Comparison of ENCODE assay signal across 10 mouse cellular contexts in genomic region chr11:32601528-32602323, GRCm38 (mm10). TPM values are rescaled to one million over a fixed set of nuclear protein-coding genes. Genes with fewer than 3 reads are reported as not detected.
A peak's percentile ranks its signal among the peaks of the same experiment; 100 is the strongest.
DNase-seq lines count a peak whose midpoint lies in the region; ATAC-seq lines count a peak whose summit lies in the region.
"Had no signal": no experiment of that assay in that cellular context is flagged by ENCODE, and none has a peak within 500 bp of the region (broad histone marks: within the 10 kb centered on the region; RNA-seq: fewer than 3 reads in every experiment).

No protein-coding gene starts in this region.

- H3K4me3 ChIP-seq in forebrain, embryonic 11.5 days (ENCODE audit: low read depth, low read length) = no peak overlapping the region
- H3K4me3 ChIP-seq in forebrain, embryonic 13.5 days = no peak overlapping the region
- no peak overlapping the region for H3K4me3 ChIP-seq in embryonic facial prominence, embryonic 14.5 days (ENCODE audit: low read depth, low read length)
- H3K4me3 ChIP-seq in kidney, embryonic 14.5 days (ENCODE audit: low read length) = no peak overlapping the region
- H3K4me3 ChIP-seq: erythroblast, embryonic 14.5 days; neural tube, embryonic 13.5 days had no signal

- no peaks in the 10 kb centered on the region for H3K27me3 ChIP-seq in forebrain, embryonic 11.5 days (ENCODE audit: control insufficient read depth, insufficient read depth, low read length)
- H3K27me3 ChIP-seq in forebrain, embryonic 13.5 days = no peaks in the 10 kb centered on the region
- no peaks in the 10 kb centered on the region for H3K27me3 ChIP-seq in embryonic facial prominence, embryonic 14.5 days (replicated peaks; ENCODE audit: control insufficient read depth, insufficient read depth, low read length)
- H3K27me3 ChIP-seq in kidney, embryonic 14.5 days (ENCODE audit: control insufficient read depth, insufficient read depth, low read length) = no peaks in the 10 kb centered on the region
- H3K27me3 ChIP-seq: neural tube, embryonic 13.5 days had no signal

- DNase-seq in forebrain, embryonic 11.5 days (ENCODE audit: low spot score) = no peak
- DNase-seq in embryonic facial prominence, embryonic 14.5 days (ENCODE audit: low spot score) = no peak
- peak; percentile 84 for DNase-seq in lung, postnatal 36 days
- DNase-seq in right cerebral cortex, adult 18-20 months = no peak
- DNase-seq in left cerebral cortex, postnatal 14 days (ENCODE audit: low spot score in 2 of 2) = no peak
- no peak for DNase-seq in natural killer cell, adult 2 months (ENCODE audit: low spot score in 2 of 2)

- no peak overlapping the region for H3K4me2 ChIP-seq in forebrain, embryonic 11.5 days (ENCODE audit: low read depth, low read length, severe bottlenecking)
- no peak overlapping the region for H3K4me2 ChIP-seq in forebrain, embryonic 13.5 days
- H3K4me2 ChIP-seq in embryonic facial prominence, embryonic 14.5 days (ENCODE audit: low read depth, low read length) = no peak overlapping the region
- no peak overlapping the region for H3K4me2 ChIP-seq in kidney, embryonic 14.5 days (replicated peaks; ENCODE audit: low read depth, low read length)
- H3K4me2 ChIP-seq: neural tube, embryonic 13.5 days had no signal

- WGBS in forebrain, embryonic 11.5 days = 44% methylated on average over 12 of the region's 12 CpGs
- WGBS in forebrain, embryonic 13.5 days = 45% methylated on average over 12 of the region's 12 CpGs
- WGBS in embryonic facial prominence, embryonic 14.5 days = 43% methylated on average over 12 of the region's 12 CpGs
- 35% methylated on average over 12 of the region's 12 CpGs for WGBS in kidney, embryonic 14.5 days

- 0 out of 2 replicates have a peak, but pooled peaks cover 3% of the 10 kb centered on the region for H3K4me1 ChIP-seq in forebrain, embryonic 11.5 days (replicated peaks; ENCODE audit: control insufficient read depth, insufficient read depth, low read length)
- H3K4me1 ChIP-seq in forebrain, embryonic 13.5 days = peaks cover 26% of the 10 kb centered on the region
- H3K4me1 ChIP-seq in embryonic facial prominence, embryonic 14.5 days (ENCODE audit: control insufficient read depth, insufficient read depth, low read length) = peaks cover 12% of the 10 kb centered on the region
- peaks cover 8% of the 10 kb centered on the region for H3K4me1 ChIP-seq in kidney, embryonic 14.5 days (ENCODE audit: control insufficient read depth, insufficient read depth, low read length)

- H3K36me3 ChIP-seq in forebrain, embryonic 11.5 days (ENCODE audit: control insufficient read depth, insufficient read depth, low read length) = no peaks in the 10 kb centered on the region
- H3K36me3 ChIP-seq in forebrain, embryonic 13.5 days (ENCODE audit: poor library complexity, severe bottlenecking) = no peaks in the 10 kb centered on the region
- H3K36me3 ChIP-seq in embryonic facial prominence, embryonic 14.5 days (ENCODE audit: control insufficient read depth, insufficient read depth, low read length) = no peaks in the 10 kb centered on the region
- no peaks in the 10 kb centered on the region for H3K36me3 ChIP-seq in kidney, embryonic 14.5 days (ENCODE audit: control insufficient read depth, insufficient read depth, low read length)

- no peaks in the 10 kb centered on the region for H3K9me3 ChIP-seq in forebrain, embryonic 11.5 days (ENCODE audit: control insufficient read depth, low read length)
- no peaks in the 10 kb centered on the region for H3K9me3 ChIP-seq in forebrain, embryonic 13.5 days (replicated peaks)
- no peaks in the 10 kb centered on the region for H3K9me3 ChIP-seq in embryonic facial prominence, embryonic 14.5 days (ENCODE audit: control insufficient read depth, low read length)
- no peaks in the 10 kb centered on the region for H3K9me3 ChIP-seq in kidney, embryonic 14.5 days (ENCODE audit: control insufficient read depth, low read length)
- H3K9me3 ChIP-seq: neural tube, embryonic 13.5 days had no signal

- peak; percentile 51; the same call in 1 of the 2 replicates for ATAC-seq in forebrain, embryonic 11.5 days (replicated peaks; ENCODE audit: low FRiP score)
- no peak for ATAC-seq in forebrain, embryonic 13.5 days
- peak; percentile 59; the same call in 1 of the 2 replicates for ATAC-seq in embryonic facial prominence, embryonic 14.5 days (ENCODE audit: low read depth)
- peak; percentile 75 for ATAC-seq in kidney, embryonic 14.5 days (ENCODE audit: low FRiP score, low TSS enrichment)

- intact Hi-C loops in left cerebral cortex, postnatal 14 days (cut with DNase I) = no loop called here

- H3K9ac ChIP-seq in forebrain, embryonic 11.5 days (ENCODE audit: low read length) = no peak overlapping the region
- no peak overlapping the region for H3K9ac ChIP-seq in forebrain, embryonic 13.5 days
- no peak overlapping the region for H3K9ac ChIP-seq in embryonic facial prominence, embryonic 14.5 days (ENCODE audit: low read depth, low read length)
- H3K9ac ChIP-seq in kidney, embryonic 14.5 days (ENCODE audit: low read depth, low read length) = no peak overlapping the region
- H3K9ac ChIP-seq: neural tube, embryonic 13.5 days had no signal

- no peak overlapping the region for H3K27ac ChIP-seq in forebrain, embryonic 11.5 days (ENCODE audit: low read depth, low read length)
- no peak overlapping the region for H3K27ac ChIP-seq in forebrain, embryonic 13.5 days
- H3K27ac ChIP-seq in embryonic facial prominence, embryonic 14.5 days (replicated peaks; ENCODE audit: low read depth, low read length) = no peak overlapping the region
- H3K27ac ChIP-seq in kidney, embryonic 14.5 days (ENCODE audit: low read depth, low read length) = no peak overlapping the region
- H3K27ac ChIP-seq: neural tube, embryonic 13.5 days had no signal

RNA-seq across cellular contexts. Expression of gene Fbxw11, which starts 40.8 kb away (rescaled TPM):
- 95.8 and 104 TPM in 2 replicates for polyA plus RNA-seq in forebrain, embryonic 11.5 days (2014; fragmentation: Nextera tagmentation; extraction: Ambion mirVana)
- polyA plus RNA-seq in forebrain, embryonic 13.5 days (2015; fragmentation: Nextera tagmentation; extraction: Ambion mirVana) = 99.2 and 108 TPM in 2 replicates
- polyA plus RNA-seq in embryonic facial prominence, embryonic 14.5 days (2014; fragmentation: Nextera tagmentation; extraction: Ambion mirVana) = 59.0 and 66.4 TPM in 2 replicates
- 40.2 and 85.6 TPM in 2 replicates for polyA plus RNA-seq in kidney, embryonic 14.5 days (2014; fragmentation: Nextera tagmentation; extraction: Ambion mirVana)
- total RNA-seq in left cerebral cortex, postnatal 14 days (2021) = 100 to 1,000 TPM; 111 to 120 TPM
